Mouse (Mus musculus): ENCODE results near the gene Sumo2.
A peak's percentile ranks its signal among the peaks of the same experiment; 100 is the strongest.
"Not testable (repeated sequence)": the region's sequence is repeated elsewhere in the genome, so short reads cannot be mapped to it uniquely, and the experiment has no call there.

The Sumo2 gene

DNA sequence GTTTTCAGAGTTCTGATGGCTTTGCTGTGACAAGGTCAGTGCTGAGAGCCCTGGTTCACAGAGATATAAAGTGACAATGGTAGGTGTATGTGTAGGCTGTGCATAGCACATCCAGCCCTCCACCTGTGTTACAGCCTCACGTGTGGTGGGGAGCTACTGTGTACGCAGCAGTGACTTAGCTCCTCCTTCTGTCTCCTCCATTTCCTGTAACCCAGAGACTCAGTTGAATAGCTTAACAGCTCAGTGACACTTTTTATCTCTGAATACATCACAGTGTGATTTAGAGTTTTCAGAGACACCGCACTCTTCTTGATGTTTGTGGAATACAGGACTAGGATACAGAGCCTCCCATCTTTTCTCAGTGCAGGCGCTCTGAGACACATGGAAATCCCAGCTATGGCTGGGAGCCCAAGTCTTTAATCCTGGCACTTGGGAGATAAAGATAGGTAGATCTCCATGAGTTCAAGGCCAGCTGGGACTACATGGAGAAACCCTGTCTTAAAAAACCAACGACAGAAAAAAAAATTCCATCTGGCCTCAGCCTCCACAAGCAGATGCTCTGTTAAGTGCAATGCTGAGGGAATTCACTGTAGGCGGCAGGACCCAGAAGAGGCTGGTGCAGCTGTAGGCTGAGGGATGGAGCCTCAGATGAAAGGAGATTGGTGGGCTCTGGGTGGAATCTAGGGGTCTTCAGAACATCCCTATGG, 54.4 kb downstream of the Sumo2 start:
- DNase-seq, result no peak

DNA sequence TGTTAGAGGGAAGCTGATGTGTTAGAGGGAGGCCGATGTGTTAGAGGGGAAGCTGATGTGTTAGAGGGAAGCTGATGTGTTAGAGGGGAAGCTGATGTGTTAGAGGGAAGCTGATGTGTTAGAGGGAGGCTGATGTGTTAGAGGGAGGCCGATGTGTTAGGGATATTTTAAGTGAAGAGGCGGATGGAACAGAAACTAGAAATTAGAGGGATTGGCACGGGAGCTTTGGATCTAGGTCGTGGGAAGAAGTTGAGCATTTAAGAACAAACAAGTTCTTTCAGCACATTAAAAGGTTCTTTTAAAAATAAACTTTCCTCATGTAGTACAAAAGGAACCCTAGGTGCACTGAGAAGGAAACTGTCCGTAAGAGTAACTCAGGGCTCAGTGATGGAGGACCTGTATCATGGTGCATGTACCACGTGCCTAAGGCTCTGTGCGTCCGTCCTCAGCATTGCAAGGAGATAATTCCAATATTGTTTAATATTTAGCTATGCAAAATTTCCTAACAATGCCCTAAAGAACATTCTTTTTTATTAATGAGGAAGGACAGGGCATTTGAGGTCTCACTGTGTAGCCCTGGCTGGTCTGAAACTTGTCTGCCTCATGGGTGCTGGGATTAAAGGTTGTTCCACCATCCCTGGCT, 57.7 kb downstream of the Sumo2 start:
- DNase-seq, result no peak

DNA sequence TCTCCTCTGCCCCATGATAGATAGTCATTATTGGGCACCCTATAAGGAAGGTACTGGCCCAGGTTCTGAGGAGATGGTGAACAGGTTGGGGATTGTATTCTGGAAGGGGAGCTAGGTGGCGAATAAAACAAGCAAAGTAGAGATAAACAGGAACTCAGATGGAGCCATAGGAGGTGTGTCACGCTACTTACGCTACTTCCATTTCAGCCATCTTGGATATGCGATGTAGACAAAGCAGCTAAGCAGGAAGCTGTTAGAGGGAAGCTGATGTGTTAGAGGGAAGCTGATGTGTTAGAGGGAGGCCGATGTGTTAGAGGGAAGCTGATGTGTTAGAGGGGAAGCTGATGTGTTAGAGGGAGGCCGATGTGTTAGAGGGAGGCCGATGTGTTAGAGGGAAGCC, 58.7 kb downstream of the Sumo2 start:
- DNase-seq, result not testable (repeated sequence)

DNA sequence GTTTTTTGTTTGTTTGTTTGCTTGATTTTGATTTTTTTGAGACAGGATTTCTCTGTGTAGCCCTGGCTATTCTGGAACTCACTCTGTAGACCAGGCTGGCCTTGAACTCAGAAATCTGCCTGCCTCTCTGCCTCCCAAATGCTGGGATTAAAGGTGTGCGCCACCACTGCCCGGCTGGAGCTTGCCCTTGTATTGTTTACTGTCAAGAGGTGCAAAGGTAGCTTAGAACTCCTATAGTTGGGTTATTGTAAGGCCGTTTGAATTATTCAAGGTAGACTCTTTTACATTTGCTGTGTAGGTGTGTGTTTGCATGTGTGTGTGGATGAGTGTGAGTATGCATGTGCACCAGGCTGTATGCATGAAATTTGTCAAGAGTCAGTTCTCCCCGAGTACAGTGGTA, 59.4 kb downstream of the Sumo2 start:
- not testable (repeated sequence) for DNase-seq

DNA sequence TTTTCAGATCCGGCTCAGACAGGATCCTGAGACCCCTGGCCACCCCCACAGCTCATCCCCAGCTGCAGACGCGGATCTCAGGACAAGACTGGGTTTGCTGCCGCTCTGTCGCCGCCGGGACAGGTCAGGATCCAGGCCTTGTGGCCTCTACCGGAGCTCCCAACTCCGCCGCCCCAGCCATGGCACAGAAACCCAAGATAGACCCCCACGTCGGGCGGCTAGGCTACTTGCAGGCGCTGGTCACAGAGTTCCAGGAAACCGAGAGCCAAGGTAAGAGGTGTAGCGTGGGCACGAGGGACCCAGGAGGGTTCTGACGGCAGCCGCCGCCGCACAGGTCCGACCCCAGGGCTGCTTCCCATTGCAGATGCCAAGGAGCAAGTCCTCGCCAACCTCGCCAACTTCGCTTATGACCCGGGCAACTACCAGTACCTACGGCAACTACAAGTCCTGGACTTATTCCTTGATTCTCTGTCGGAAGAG, 60.3 kb downstream of the Sumo2 start:
- DNase-seq, result no peak

DNA sequence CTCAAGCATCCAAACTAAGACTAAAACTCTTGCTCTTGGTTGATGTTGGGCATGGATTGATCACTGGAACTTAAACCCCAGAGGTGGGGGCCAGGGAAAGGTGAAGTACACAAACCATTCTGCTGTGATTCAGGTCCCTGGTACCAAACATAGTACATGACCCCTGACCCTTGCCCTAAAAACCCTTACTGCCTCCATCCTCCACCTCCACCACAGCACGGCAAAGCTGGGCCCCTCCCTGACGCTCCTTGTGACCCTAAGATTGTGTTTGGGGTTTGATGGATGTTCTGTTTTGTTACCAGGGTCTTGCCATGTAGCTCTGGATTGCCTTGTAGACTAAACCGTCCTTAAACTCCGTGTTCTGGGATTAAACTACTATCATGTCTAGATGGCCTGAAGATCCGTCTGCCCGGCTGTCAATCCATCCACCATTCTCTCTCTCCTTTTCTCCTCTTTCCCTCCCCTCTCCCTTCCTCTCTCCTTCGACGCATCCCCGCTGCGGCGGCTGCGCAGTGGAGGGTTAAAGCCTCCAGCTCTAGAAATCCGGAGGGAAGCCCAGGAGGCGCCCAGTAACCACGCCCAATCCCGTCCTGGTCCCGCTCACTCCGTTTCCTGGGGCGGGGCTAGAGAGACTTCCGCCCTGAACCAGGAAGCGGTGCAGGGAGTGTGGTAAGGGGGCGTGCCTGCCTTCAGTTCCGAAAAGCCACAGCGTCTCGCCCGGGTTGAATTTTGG, 60.9 kb downstream of the Sumo2 start, which contains the start of gene Armc7:
TSS of gene Armc7 (plus strand) at position 643 of the 733 bp plus-strand sequence.
- DNase-seq, result peak; percentile 88 to 95

DNA sequence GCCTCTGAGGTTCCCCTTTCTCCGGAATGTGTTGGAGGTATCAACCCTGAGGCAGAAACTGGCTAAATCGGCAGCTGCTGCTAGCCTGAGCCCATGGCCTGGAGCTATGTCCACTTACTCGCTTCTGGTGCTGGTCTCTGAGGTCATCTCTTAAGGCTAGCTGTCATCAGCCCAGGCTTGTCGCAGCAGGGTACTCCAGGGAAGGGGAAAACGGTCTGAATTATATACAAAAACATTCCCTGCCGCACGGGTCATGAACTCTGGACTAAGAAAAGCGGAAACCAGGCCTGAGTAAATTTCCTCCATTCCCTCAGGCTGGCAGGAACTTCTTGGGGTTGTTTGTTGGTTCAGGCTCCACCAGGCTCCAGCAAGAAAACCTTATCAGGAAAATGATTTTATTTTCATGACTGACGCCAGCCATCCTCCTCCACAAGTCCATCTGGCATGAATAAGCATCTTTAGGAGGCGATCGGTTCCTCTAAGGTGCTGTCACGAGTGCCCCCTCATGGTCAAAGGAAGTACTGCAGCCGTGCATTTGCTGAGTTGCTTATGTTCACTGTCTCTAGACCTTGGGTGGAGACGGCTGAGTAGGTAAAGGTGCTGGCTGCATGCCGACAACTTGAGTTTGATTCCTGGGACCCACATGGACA, 62.3 kb downstream of the Sumo2 start:
- DNase-seq, result peak; percentile 79 to 93
